ENCODE assay signal across 8 mouse cellular contexts in the genomic region with DNA sequence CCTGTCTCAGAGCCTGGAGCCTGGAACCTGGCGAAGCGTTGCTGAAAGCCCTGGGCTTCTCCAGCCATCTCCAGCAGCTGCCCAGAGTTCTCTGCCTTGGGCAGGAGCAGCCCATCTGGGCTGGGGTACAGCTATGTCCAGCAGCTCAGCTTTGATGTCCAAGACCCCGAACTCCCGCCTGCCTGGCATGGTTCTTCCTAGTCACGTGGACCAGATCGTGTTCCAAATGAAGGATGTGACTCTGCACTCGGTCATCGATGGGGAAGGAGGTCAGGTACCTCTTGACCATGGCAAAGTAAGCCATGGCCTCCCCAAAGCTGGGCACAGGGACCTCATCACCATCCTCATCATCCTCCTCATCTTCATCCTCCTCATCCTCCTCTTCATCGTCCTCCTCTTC. TPM values are rescaled to one million over a fixed set of nuclear protein-coding genes. Genes with fewer than 3 reads are reported as not detected.
DNase-seq lines count a peak whose midpoint lies in the region; ATAC-seq and TF ChIP-seq lines count a peak whose summit lies in the region.

No protein-coding gene starts in this region.

- TF ChIP-seq CTCF in lung, embryonic 14.5 days (IDR thresholded peaks at IDR 0.05; ENCODE audit: low read depth) = no peak
- TF ChIP-seq CTCF in olfactory bulb, adult 2 months (IDR thresholded peaks at IDR 0.05; ENCODE audit: insufficient read depth, low read depth, low read length) = no peak

- DNase-seq in lung, embryonic 14.5 days = no peak
- DNase-seq in lung, postnatal 14 days = no peak
- DNase-seq in limb, embryonic 11.5 days (ENCODE audit: low spot score) = no peak
- no peak for DNase-seq in right cerebral cortex, postnatal 36 days (ENCODE audit: low spot score in 2 of 2)
- no peak for DNase-seq in thymus, postnatal 10 days (ENCODE audit: low spot score in 2 of 2)
- no peak for DNase-seq in spleen, adult 12 weeks (ENCODE audit: low spot score)

- H3K9me3 ChIP-seq in lung, embryonic 14.5 days (ENCODE audit: low read depth, low read length) = no peaks in the 10 kb centered on the region
- H3K9me3 ChIP-seq in forebrain, embryonic 16.5 days (ENCODE audit: control insufficient read depth, low read length) = no peaks in the 10 kb centered on the region
- no peaks in the 10 kb centered on the region for H3K9me3 ChIP-seq in limb, embryonic 11.5 days (ENCODE audit: control insufficient read depth, low read length)

- 80% methylated on average over 9 of the region's 9 CpGs for WGBS in lung, embryonic 14.5 days
- WGBS in forebrain, embryonic 16.5 days = 85% methylated on average over 9 of the region's 9 CpGs
- WGBS in limb, embryonic 11.5 days = 91% methylated on average over 9 of the region's 9 CpGs
- WGBS in olfactory bulb, adult 2 months = 52% methylated on average over 9 of the region's 9 CpGs

- ATAC-seq in lung, embryonic 14.5 days (ENCODE audit: insufficient read depth) = no peak
- no peak for ATAC-seq in forebrain, embryonic 16.5 days
- no peak for ATAC-seq in limb, embryonic 11.5 days (ENCODE audit: insufficient number of reproducible peaks, low FRiP score, low TSS enrichment, low read depth)

- H3K36me3 ChIP-seq in lung, embryonic 14.5 days (ENCODE audit: insufficient read depth) = peaks cover 14% of the 10 kb centered on the region; the same call in 1 of the 2 replicates
- H3K36me3 ChIP-seq in forebrain, embryonic 16.5 days (ENCODE audit: control insufficient read depth, insufficient read depth) = no peaks in the 10 kb centered on the region
- no peaks in the 10 kb centered on the region for H3K36me3 ChIP-seq in limb, embryonic 11.5 days (ENCODE audit: control insufficient read depth, insufficient read depth, low read length)

- peak overlapping the region; percentile 97 for H3K4me2 ChIP-seq in lung, embryonic 14.5 days
- peak overlapping the region; percentile 97 for H3K4me2 ChIP-seq in forebrain, embryonic 16.5 days (ENCODE audit: low read length)
- peak overlapping the region; percentile 99 for H3K4me2 ChIP-seq in limb, embryonic 11.5 days (ENCODE audit: low read depth, severe bottlenecking)

- H3K27me3 ChIP-seq in lung, embryonic 14.5 days (ENCODE audit: insufficient read depth, low read length) = peaks cover 3% of the 10 kb centered on the region
- no peaks in the 10 kb centered on the region for H3K27me3 ChIP-seq in forebrain, embryonic 16.5 days (replicated peaks; ENCODE audit: control insufficient read depth, insufficient read depth, low read length)
- H3K27me3 ChIP-seq in limb, embryonic 11.5 days (ENCODE audit: control insufficient read depth, insufficient read depth, low read length) = peaks cover 7% of the 10 kb centered on the region

- H3K4me3 ChIP-seq in lung, embryonic 14.5 days (ENCODE audit: low read depth, low read length) = peak overlapping the region; percentile 76
- peak overlapping the region; percentile 81 for H3K4me3 ChIP-seq in forebrain, embryonic 16.5 days (replicated peaks; ENCODE audit: low read length)
- peak overlapping the region; percentile 7; the same call in 1 of the 2 replicates for H3K4me3 ChIP-seq in limb, embryonic 11.5 days (ENCODE audit: low read depth, low read length)
- H3K4me3 ChIP-seq in olfactory bulb, adult 2 months (ENCODE audit: insufficient read depth, low read depth, low read length) = peak overlapping the region; percentile 76

- H3K27ac ChIP-seq in lung, embryonic 14.5 days (ENCODE audit: low read depth) = no peak overlapping the region; the same call in 1 of the 2 replicates
- H3K27ac ChIP-seq in forebrain, embryonic 16.5 days (ENCODE audit: low read length) = no peak overlapping the region
- no peak overlapping the region for H3K27ac ChIP-seq in limb, embryonic 11.5 days (replicated peaks; ENCODE audit: low read depth, low read length)
- H3K27ac ChIP-seq in olfactory bulb, adult 2 months (ENCODE audit: insufficient read depth, low read depth, low read length) = no peak overlapping the region

- TF ChIP-seq POLR2A in olfactory bulb, adult 2 months (IDR thresholded peaks at IDR 0.05; ENCODE audit: insufficient read depth, low read depth, low read length) = no peak

- peak overlapping the region; percentile 94; the same call in 1 of the 2 replicates for H3K9ac ChIP-seq in lung, embryonic 14.5 days
- H3K9ac ChIP-seq in forebrain, embryonic 16.5 days (replicated peaks; ENCODE audit: low read depth, low read length) = no peak overlapping the region; the same call in 1 of the 2 replicates
- H3K9ac ChIP-seq in limb, embryonic 11.5 days (ENCODE audit: low read length) = no peak overlapping the region

- peaks cover 21% of the 10 kb centered on the region for H3K4me1 ChIP-seq in lung, embryonic 14.5 days (ENCODE audit: insufficient read depth)
- peaks cover 38% of the 10 kb centered on the region for H3K4me1 ChIP-seq in forebrain, embryonic 16.5 days (replicated peaks; ENCODE audit: control insufficient read depth, insufficient read depth, low read length)
- H3K4me1 ChIP-seq in limb, embryonic 11.5 days (ENCODE audit: control insufficient read depth, insufficient read depth, low read length) = peaks cover 24% of the 10 kb centered on the region
- H3K4me1 ChIP-seq in olfactory bulb, adult 2 months (ENCODE audit: control insufficient read depth, insufficient read depth, low read length) = peaks cover 29% of the 10 kb centered on the region

RNA-seq across cellular contexts. Expression of a gene that starts 1.9 kb away (rescaled TPM):
- 9.3 and 9.7 TPM in 2 replicates for polyA plus RNA-seq in lung, embryonic 14.5 days (2014; fragmentation: Nextera tagmentation; extraction: Ambion mirVana)
- 16.0 and 16.9 TPM in 2 replicates for polyA plus RNA-seq in forebrain, embryonic 16.5 days (2015; fragmentation: Nextera tagmentation; extraction: Ambion mirVana)
- 6.8 and 8.5 TPM in 2 replicates for polyA plus RNA-seq in limb, embryonic 11.5 days (2014; fragmentation: Nextera tagmentation; extraction: Ambion mirVana)
- polyA plus RNA-seq in olfactory bulb, adult 2 months (2012; ENCODE audit: insufficient read depth, insufficient read length, low replicate concordance, missing spikeins) = not detected in 2 replicates

RNA-seq across cellular contexts. Expression of a gene that starts 8.8 kb away (rescaled TPM):
- polyA plus RNA-seq in lung, embryonic 14.5 days (2014; fragmentation: Nextera tagmentation; extraction: Ambion mirVana) = 54.6 and 59.6 TPM in 2 replicates
- 33.6 and 35.9 TPM in 2 replicates for polyA plus RNA-seq in forebrain, embryonic 16.5 days (2015; fragmentation: Nextera tagmentation; extraction: Ambion mirVana)
- 48.7 and 49.6 TPM in 2 replicates for polyA plus RNA-seq in limb, embryonic 11.5 days (2014; fragmentation: Nextera tagmentation; extraction: Ambion mirVana)
- polyA plus RNA-seq in olfactory bulb, adult 2 months (2012; ENCODE audit: insufficient read depth, insufficient read length, low replicate concordance, missing spikeins) = not detected in 2 replicates

RNA-seq across cellular contexts. Expression of a gene that starts 9.2 kb away (rescaled TPM):
- polyA plus RNA-seq in lung, embryonic 14.5 days (2014; fragmentation: Nextera tagmentation; extraction: Ambion mirVana) = 4.4 and 5.7 TPM in 2 replicates
- 11.3 and 12.6 TPM in 2 replicates for polyA plus RNA-seq in forebrain, embryonic 16.5 days (2015; fragmentation: Nextera tagmentation; extraction: Ambion mirVana)
- polyA plus RNA-seq in limb, embryonic 11.5 days (2014; fragmentation: Nextera tagmentation; extraction: Ambion mirVana) = 3.7 and 5.2 TPM in 2 replicates
- polyA plus RNA-seq in olfactory bulb, adult 2 months (2012; ENCODE audit: insufficient read depth, insufficient read length, low replicate concordance, missing spikeins) = not detected in 2 replicates

RNA-seq across cellular contexts. Expression of a gene that starts 18.1 kb away (rescaled TPM):
- polyA plus RNA-seq in lung, embryonic 14.5 days (2014; fragmentation: Nextera tagmentation; extraction: Ambion mirVana) = 70.6 and 76.1 TPM in 2 replicates
- 87.5 and 97.1 TPM in 2 replicates for polyA plus RNA-seq in forebrain, embryonic 16.5 days (2015; fragmentation: Nextera tagmentation; extraction: Ambion mirVana)
- 78.0 and 78.9 TPM in 2 replicates for polyA plus RNA-seq in limb, embryonic 11.5 days (2014; fragmentation: Nextera tagmentation; extraction: Ambion mirVana)
- polyA plus RNA-seq in olfactory bulb, adult 2 months (2012; ENCODE audit: insufficient read depth, insufficient read length, low replicate concordance, missing spikeins) = not detected in 2 replicates

RNA-seq across cellular contexts. Expression of a gene that starts 28.9 kb away (rescaled TPM):
- 24.5 and 25.5 TPM in 2 replicates for polyA plus RNA-seq in lung, embryonic 14.5 days (2014; fragmentation: Nextera tagmentation; extraction: Ambion mirVana)
- 37.8 and 40.5 TPM in 2 replicates for polyA plus RNA-seq in forebrain, embryonic 16.5 days (2015; fragmentation: Nextera tagmentation; extraction: Ambion mirVana)
- polyA plus RNA-seq in limb, embryonic 11.5 days (2014; fragmentation: Nextera tagmentation; extraction: Ambion mirVana) = 25.3 and 27.3 TPM in 2 replicates
- not detected in 2 replicates for polyA plus RNA-seq in olfactory bulb, adult 2 months (2012; ENCODE audit: insufficient read depth, insufficient read length, low replicate concordance, missing spikeins)

Comparison
In these comparisons a context has a peak if more than half of its experiments do, and no peak if none do; other contexts are left out.
1. H3K4me3 ChIP-seq: peak in every context shown above with its lines; median percentile 81 in forebrain, embryonic 16.5 days; 76 in lung, embryonic 14.5 days; 76 in olfactory bulb, adult 2 months; 7 in limb, embryonic 11.5 days.